Mouse (Mus musculus) brain, embryonic 14.5 days (tissue): ENCODE results near the gene Gm28047.
"Not testable (repeated sequence)": the region's sequence is repeated elsewhere in the genome, so short reads cannot be mapped to it uniquely, and the experiment has no call there.

Source experiments
- CTCF ChIP-seq: fragments of 200-500 bp; IDR thresholded peaks from 2 replicates; pipeline ENCODE4 v1.5.1; 2012; ENCODE audit warnings: inconsistent platforms, mild to moderate bottlenecking, moderate library complexity, borderline replicate concordance; ENCODE audit not compliant: insufficient read depth, insufficient read length; ENCODE audit errors: extremely low read depth
- POLR2A ChIP-seq: fragments of 200-500 bp; IDR thresholded peaks from 2 replicates; pipeline ENCODE4 v1.6.1; 2012; ENCODE audit warnings: mild to moderate bottlenecking, inconsistent platforms, borderline replicate concordance; ENCODE audit not compliant: poor library complexity, insufficient read depth, insufficient read length, severe bottlenecking; ENCODE audit errors: extremely low read depth

DNA sequence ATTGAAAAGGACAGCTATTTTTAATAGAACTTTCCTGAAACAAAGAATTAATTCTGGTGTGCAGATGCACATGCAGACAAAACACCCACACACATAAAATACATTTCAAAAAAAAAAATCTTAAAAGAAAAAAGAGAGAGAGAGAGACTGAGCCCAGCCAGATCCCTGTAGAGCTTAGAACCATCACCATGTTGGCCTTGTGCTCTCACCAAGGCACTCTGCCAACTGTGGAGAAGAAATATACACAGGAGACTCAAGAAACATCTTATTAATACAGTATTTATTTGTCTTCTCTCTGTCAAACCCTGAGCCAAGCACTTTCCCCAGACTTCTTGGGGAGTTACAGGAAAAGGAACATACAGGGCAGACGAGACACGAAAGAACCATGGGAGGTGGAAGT lies 37.7 kb upstream of the Gm28047 start:
- TF ChIP-seq CTCF, POLR2A: not testable (repeated sequence)
